ENCODE assay signal across 8 mouse cellular contexts in genomic region chr19:42128787-42129508, GRCm38 (mm10). TPM values are rescaled to one million over a fixed set of nuclear protein-coding genes. Genes with fewer than 3 reads are reported as not detected.
DNase-seq lines count a peak whose midpoint lies in the region; ATAC-seq and TF ChIP-seq lines count a peak whose summit lies in the region.

Gene Avpi1, minus strand, starts transcription at chr19:42129059.

- H3K36me3 ChIP-seq in MEL (ENCODE audit: control insufficient read depth in 1 of 2, insufficient read depth in 2 of 2, low read length in 2 of 2), result peaks cover 0 to 47% of the 10 kb centered on the region in 2 experiments; a peak in 2 of 4 replicates
- peaks cover 2% of the 10 kb centered on the region; the same call in 1 of the 2 replicates for H3K36me3 ChIP-seq in forebrain, postnatal 0 days (ENCODE audit: insufficient read depth)
- H3K36me3 ChIP-seq in lung, embryonic 15.5 days, result peaks cover 11% of the 10 kb centered on the region

- peak; percentile 1 to 48; a peak in 1 of 4 replicates for TF ChIP-seq EP300 in MEL (IDR thresholded peaks at IDR 0.05; ENCODE audit: low read depth in 1 of 2, low read length in 2 of 2)

- peak within 1 kb of the TSS; percentile 78 to 86 for H3K4me3 ChIP-seq in MEL (ENCODE audit: control insufficient read depth in 1 of 2, insufficient read depth in 1 of 2, low read depth in 2 of 2, low read length in 2 of 2)
- H3K4me3 ChIP-seq in cerebellum, adult 2 months (replicated peaks; ENCODE audit: insufficient read depth, low read depth, low read length), result peak within 1 kb of the TSS; percentile 66
- H3K4me3 ChIP-seq in forebrain, postnatal 0 days (ENCODE audit: low read depth, low read length), result peak within 1 kb of the TSS; percentile 52
- H3K4me3 ChIP-seq in lung, embryonic 15.5 days, result peak within 1 kb of the TSS; percentile 67

- H3K9me3 ChIP-seq in MEL (replicated peaks; ENCODE audit: insufficient read depth, low read length), result no peaks in the 10 kb centered on the region
- H3K9me3 ChIP-seq in forebrain, postnatal 0 days (ENCODE audit: low read length), result no peaks in the 10 kb centered on the region
- H3K9me3 ChIP-seq in lung, embryonic 15.5 days, result no peaks in the 10 kb centered on the region

- H3K9ac ChIP-seq in MEL (ENCODE audit: control insufficient read depth, low read depth, low read length, poor library complexity, severe bottlenecking), result peak within 1 kb of the TSS; percentile 82
- H3K9ac ChIP-seq in forebrain, postnatal 0 days, result peak within 1 kb of the TSS; percentile 62
- peak within 1 kb of the TSS; percentile 90 for H3K9ac ChIP-seq in lung, embryonic 15.5 days

- H3K4me2 ChIP-seq in forebrain, postnatal 0 days (ENCODE audit: low read depth), result peak within 1 kb of the TSS; percentile 98
- peak within 1 kb of the TSS; percentile 84 for H3K4me2 ChIP-seq in lung, embryonic 15.5 days

- H3K79me2 ChIP-seq in MEL (ENCODE audit: control insufficient read depth, insufficient read depth, low read length, poor library complexity), result peaks cover 6% of the 10 kb centered on the region

- 0 out of 6 replicates have a peak, but pooled peaks of 1 of the 3 experiments have one; percentile 0 for TF ChIP-seq CTCF in MEL (IDR thresholded peaks at IDR 0.05 in 2 of 3, conservative IDR thresholded peaks at IDR 0.05 in 1 of 3; ENCODE audit: control insufficient read depth in 1 of 3, insufficient read depth in 1 of 3, low read depth in 2 of 3, low read length in 3 of 3, poor library complexity in 1 of 3, severe bottlenecking in 1 of 3)
- TF ChIP-seq CTCF in cerebellum, adult 2 months (IDR thresholded peaks at IDR 0.05; ENCODE audit: borderline replicate concordance, insufficient read depth, low read depth, low read length), result no peak
- TF ChIP-seq CTCF in forebrain, postnatal 0 days (IDR thresholded peaks at IDR 0.05; ENCODE audit: low read depth), result no peak

- no peak for TF ChIP-seq RAD21 in MEL (IDR thresholded peaks at IDR 0.05; ENCODE audit: low read depth, low read length)

- ATAC-seq in forebrain, postnatal 0 days, result peak; percentile 98
- ATAC-seq in lung, embryonic 15.5 days (ENCODE audit: borderline replicate concordance, extremely low read depth, low FRiP score, low TSS enrichment), result peak; percentile 97

- peak; percentile 90 to 95 for TF ChIP-seq POLR2A in MEL (IDR thresholded peaks at IDR 0.05; ENCODE audit: control insufficient read depth in 1 of 2, insufficient read depth in 1 of 2, low read depth in 1 of 2, low read length in 2 of 2, poor library complexity in 1 of 2)
- TF ChIP-seq POLR2A in cerebellum, adult 2 months (IDR thresholded peaks at IDR 0.05; ENCODE audit: borderline replicate concordance, insufficient read depth, low read length), result peak; percentile 71

- H3K27me3 ChIP-seq in MEL (ENCODE audit: control insufficient read depth in 1 of 2, insufficient read depth in 2 of 2, low read length in 2 of 2), result no peaks in the 10 kb centered on the region
- no peaks in the 10 kb centered on the region for H3K27me3 ChIP-seq in cerebellum, adult 2 months (ENCODE audit: control insufficient read depth, insufficient read depth, low read length)
- no peaks in the 10 kb centered on the region for H3K27me3 ChIP-seq in forebrain, postnatal 0 days (ENCODE audit: insufficient read depth, low read length)
- H3K27me3 ChIP-seq in lung, embryonic 15.5 days, result no peaks in the 10 kb centered on the region

- peaks cover 20 to 48% of the 10 kb centered on the region in 2 experiments for H3K4me1 ChIP-seq in MEL (ENCODE audit: control insufficient read depth in 1 of 2, insufficient read depth in 2 of 2, low read length in 2 of 2)
- peaks cover 17% of the 10 kb centered on the region for H3K4me1 ChIP-seq in cerebellum, adult 2 months (ENCODE audit: control insufficient read depth, insufficient read depth, low read length)
- peaks cover 7% of the 10 kb centered on the region for H3K4me1 ChIP-seq in forebrain, postnatal 0 days (ENCODE audit: insufficient read depth)
- peaks cover 49% of the 10 kb centered on the region for H3K4me1 ChIP-seq in lung, embryonic 15.5 days

- under 1% methylated on average over 54 of the region's 54 CpGs for WGBS in cerebellum, adult 2 months
- WGBS in forebrain, postnatal 0 days, result 1% methylated on average over 54 of the region's 54 CpGs
- under 1% methylated on average over 53 of the region's 54 CpGs for WGBS in lung, embryonic 15.5 days

- DNase-seq in MEL (ENCODE audit: low read depth, low spot score), result peak; percentile 100
- peak; percentile 97 to 99 for DNase-seq in cerebellum, adult 2 months
- DNase-seq in forebrain, postnatal 0 days, result peak; percentile 97
- peak; percentile 98 for DNase-seq in heart, postnatal 4 days
- DNase-seq in layer of hippocampus, adult 8-10 months (ENCODE audit: low spot score in 2 of 2), result peak; percentile 97 to 99
- DNase-seq in ovary, adult 18-20 months (ENCODE audit: low spot score), result peak; percentile 99
- peak; percentile 95 for DNase-seq in thymus, postnatal 0 days (ENCODE audit: low spot score)

- H3K27ac ChIP-seq in MEL (ENCODE audit: control insufficient read depth, low read depth, low read length), result peak within 1 kb of the TSS; percentile 96
- H3K27ac ChIP-seq in cerebellum, adult 2 months (ENCODE audit: insufficient read depth, low read length), result peak within 1 kb of the TSS; percentile 82
- H3K27ac ChIP-seq in forebrain, postnatal 0 days (ENCODE audit: low read depth, low read length), result peak within 1 kb of the TSS; percentile 22
- peak within 1 kb of the TSS; percentile 96 for H3K27ac ChIP-seq in lung, embryonic 15.5 days

TF ChIP-seq in MEL, 35 proteins besides CTCF, POLR2A, EP300 and RAD21 (continues in another document):
- TF ChIP-seq CHD1 (IDR thresholded peaks at IDR 0.05; ENCODE audit: low read depth, low read length), result no peak
- peak in 1 of 2 experiments; percentile 76; a peak in 2 of 4 replicates for TF ChIP-seq USF2 (IDR thresholded peaks at IDR 0.05; ENCODE audit: borderline replicate concordance in 1 of 2, insufficient read depth in 1 of 2, low read depth in 1 of 2, low read length in 2 of 2)
- TF ChIP-seq MAFK (IDR thresholded peaks at IDR 0.05; ENCODE audit: borderline replicate concordance, low read depth, low read length), result no peak
- TF ChIP-seq MXI1 (IDR thresholded peaks at IDR 0.05; ENCODE audit: low read depth, low read length), result peak; percentile 100
- peak; percentile 100 for TF ChIP-seq MAX (IDR thresholded peaks at IDR 0.05; ENCODE audit: low read length)
- no peak for TF ChIP-seq GATA1 (IDR thresholded peaks at IDR 0.05; ENCODE audit: low read depth, low read length)
- no peak for TF ChIP-seq MYB (IDR thresholded peaks at IDR 0.05; ENCODE audit: low read depth, low read length)
- TF ChIP-seq HCFC1 (IDR thresholded peaks at IDR 0.05; ENCODE audit: low read depth, low read length), result peak; percentile 21; the same call in 1 of the 2 replicates
- TF ChIP-seq ETS1 (IDR thresholded peaks at IDR 0.05; ENCODE audit: low read depth, low read length), result peak; percentile 83
- TF ChIP-seq CHD2 (IDR thresholded peaks at IDR 0.05; ENCODE audit: low read length), result peak; percentile 26; the same call in 1 of the 2 replicates
- peak; percentile 85 for TF ChIP-seq TBP (IDR thresholded peaks at IDR 0.05; ENCODE audit: low read depth, low read length)
- 0 out of 2 replicates have a peak, but pooled peaks have one; percentile 56 for TF ChIP-seq RCOR1 (IDR thresholded peaks at IDR 0.05; ENCODE audit: low read depth, low read length)
- no peak; the same call in 1 of the 2 replicates for TF ChIP-seq ZNF384 (IDR thresholded peaks at IDR 0.05; ENCODE audit: low read depth, low read length)
- TF ChIP-seq MAZ (IDR thresholded peaks at IDR 0.05; ENCODE audit: low read depth, low read length), result peak; percentile 97
- peak; percentile 95 for TF ChIP-seq USF1 (IDR thresholded peaks at IDR 0.05; ENCODE audit: low read depth, low read length)
- TF ChIP-seq NRF1 (IDR thresholded peaks at IDR 0.05; ENCODE audit: insufficient read depth, low read depth, low read length, poor library complexity, severe bottlenecking), result peak; percentile 34; the same call in 1 of the 2 replicates
- peak; percentile 81 for TF ChIP-seq NELFE (IDR thresholded peaks at IDR 0.05; ENCODE audit: low read depth, low read length)
- peak; percentile 55; the same call in 1 of the 2 replicates for TF ChIP-seq TCF12 (IDR thresholded peaks at IDR 0.05; ENCODE audit: low read depth, low read length)
- peak; percentile 97 for TF ChIP-seq POLR2AphosphoS2 (IDR thresholded peaks at IDR 0.05; ENCODE audit: low read length)
- no peak for TF ChIP-seq ELF1 (IDR thresholded peaks at IDR 0.05; ENCODE audit: low read depth, low read length)
- peak; percentile 99 for TF ChIP-seq BHLHE40 (IDR thresholded peaks at IDR 0.05; ENCODE audit: borderline replicate concordance, low read depth, low read length)
- TF ChIP-seq ZKSCAN1 (IDR thresholded peaks at IDR 0.05; ENCODE audit: low read depth, low read length), result no peak
- TF ChIP-seq KAT2A (conservative IDR thresholded peaks at IDR 0.05; ENCODE audit: low read depth, low read length), result peak; percentile 55
- peak; percentile 84 for TF ChIP-seq E2F4 (IDR thresholded peaks at IDR 0.05; ENCODE audit: borderline replicate concordance, low read depth, low read length)
- TF ChIP-seq MYC (IDR thresholded peaks at IDR 0.05; ENCODE audit: low read depth, low read length), result peak; percentile 100
- TF ChIP-seq SMC3 (IDR thresholded peaks at IDR 0.05; ENCODE audit: low read depth, low read length), result no peak
- TF ChIP-seq UBTF (IDR thresholded peaks at IDR 0.05; ENCODE audit: borderline replicate concordance, insufficient read depth, low read depth, low read length), result peak; percentile 94
- TF ChIP-seq ZMIZ1 (IDR thresholded peaks at IDR 0.05; ENCODE audit: low read depth, low read length), result peak; percentile 60
- peak; percentile 96 for TF ChIP-seq SIN3A (IDR thresholded peaks at IDR 0.05; ENCODE audit: low read length)
- TF ChIP-seq ZC3H11A (IDR thresholded peaks at IDR 0.05; ENCODE audit: low read depth, low read length), result no peak
- no peak for TF ChIP-seq TAL1 (IDR thresholded peaks at IDR 0.05; ENCODE audit: low read length)

RNA-seq across cellular contexts. Expression of gene Avpi1, which starts in this region (rescaled TPM):
- total RNA-seq in MEL (2012; rRNA removed), result 49.5 and 54.8 TPM in 2 replicates
- polyA plus RNA-seq in MEL (2012; ENCODE audit: insufficient read depth in 1 of 2, insufficient read length in 2 of 2, low read depth in 1 of 2, low replicate concordance in 2 of 2, missing spikeins in 1 of 2), result 10 to 100 TPM in 1 of 2 experiments, not detected in 1; 53.3 TPM
- polyA plus RNA-seq in cerebellum, adult 2 months (2012; rRNA removed), result 26.9 and 28.8 TPM in 2 replicates
- total RNA-seq in forebrain, postnatal 0 days (2014; rRNA removed), result 9.5 and 17.5 TPM in 2 replicates
- polyA plus RNA-seq in forebrain, postnatal 0 days (2015; fragmentation: Nextera tagmentation; extraction: Ambion mirVana), result 14.3 and 15.4 TPM in 2 replicates
- total RNA-seq in heart, postnatal 4 days (2021), result 10 to 100 TPM; 17.9 to 19.5 TPM
- total RNA-seq in layer of hippocampus, adult 8-10 months (2022), result 10 to 100 TPM; 18.1 to 24.6 (median 21.4) TPM
- polyA plus RNA-seq in lung, embryonic 15.5 days (2015; fragmentation: Nextera tagmentation; extraction: Ambion mirVana), result 64.3 and 64.4 TPM in 2 replicates
- polyA plus RNA-seq in thymus, postnatal 0 days (2015; fragmentation: Nextera tagmentation; extraction: Ambion mirVana), result 20.6 and 21.3 TPM in 2 replicates

Comparison
In these comparisons a context has a peak if more than half of its experiments do, and no peak if none do; other contexts are left out.
1. Peak in every context shown above with its lines: DNase-seq, ATAC-seq, H3K4me3 ChIP-seq and H3K27ac ChIP-seq.
2. H3K27ac ChIP-seq: peak in every context shown above with its lines; median percentile 96 in MEL; 96 in lung, embryonic 15.5 days; 82 in cerebellum, adult 2 months; 22 in forebrain, postnatal 0 days.